In genomic region chr7:142967414-142967883, GRCm38 (mm10) we compare ENCODE assay signal across 7 mouse cellular contexts. TPM values are rescaled to one million over a fixed set of nuclear protein-coding genes. Genes with fewer than 3 reads are reported as not detected.
DNase-seq lines count a peak whose midpoint lies in the region; ATAC-seq and TF ChIP-seq lines count a peak whose summit lies in the region.

No protein-coding gene starts in this region.

- peak; percentile 53 for DNase-seq in CH12.LX (ENCODE audit: extremely low read depth)
- peak; percentile 46 for DNase-seq in Muller cell, postnatal 12 days (ENCODE audit: inconsistent ontology term)
- no peak for DNase-seq in layer of hippocampus, adult 11-12 months (ENCODE audit: low spot score)

- peak overlapping the region in 2 of 3 experiments; percentile 22 to 48 for H3K4me3 ChIP-seq in CH12.LX (replicated peaks in 1 of 3; ENCODE audit: low read depth in 2 of 3, low read length in 2 of 3, poor library complexity in 1 of 3)
- H3K4me3 ChIP-seq in embryonic facial prominence, embryonic 15.5 days (replicated peaks) = peak overlapping the region; percentile 50
- peak overlapping the region; percentile 50 for H3K4me3 ChIP-seq in hindbrain, embryonic 13.5 days
- H3K4me3 ChIP-seq in liver, embryonic 15.5 days (replicated peaks) = peak overlapping the region; percentile 46
- H3K4me3 ChIP-seq in neural tube, embryonic 15.5 days (replicated peaks) = peak overlapping the region; percentile 52

- H3K9me3 ChIP-seq in CH12.LX (replicated peaks; ENCODE audit: low read length) = peaks cover 16% of the 10 kb centered on the region
- no peaks in the 10 kb centered on the region for H3K9me3 ChIP-seq in embryonic facial prominence, embryonic 15.5 days (replicated peaks)
- H3K9me3 ChIP-seq in hindbrain, embryonic 13.5 days = no peaks in the 10 kb centered on the region
- H3K9me3 ChIP-seq in liver, embryonic 15.5 days (replicated peaks) = no peaks in the 10 kb centered on the region
- no peaks in the 10 kb centered on the region for H3K9me3 ChIP-seq in neural tube, embryonic 15.5 days (replicated peaks)

- TF ChIP-seq CTCF in CH12.LX (conservative IDR thresholded peaks at IDR 0.05 in 1 of 2, IDR thresholded peaks at IDR 0.05 in 1 of 2; ENCODE audit: low read depth in 2 of 2, low read length in 2 of 2) = no peak

- H3K27ac ChIP-seq in CH12.LX (ENCODE audit: insufficient read depth, low read depth) = no peak overlapping the region
- peak overlapping the region; percentile 48 for H3K27ac ChIP-seq in embryonic facial prominence, embryonic 15.5 days (replicated peaks)
- no peak overlapping the region for H3K27ac ChIP-seq in hindbrain, embryonic 13.5 days
- peak overlapping the region; percentile 61 for H3K27ac ChIP-seq in liver, embryonic 15.5 days (replicated peaks)
- no peak overlapping the region; the same call in 1 of the 2 replicates for H3K27ac ChIP-seq in neural tube, embryonic 15.5 days (replicated peaks)

- peak overlapping the region; percentile 68 for H3K4me2 ChIP-seq in CH12.LX (ENCODE audit: insufficient read depth, low read depth, poor library complexity, severe bottlenecking)
- H3K4me2 ChIP-seq in embryonic facial prominence, embryonic 15.5 days (replicated peaks) = peak overlapping the region; percentile 97
- H3K4me2 ChIP-seq in hindbrain, embryonic 13.5 days = peak overlapping the region; percentile 96
- peak overlapping the region; percentile 72 for H3K4me2 ChIP-seq in liver, embryonic 15.5 days
- H3K4me2 ChIP-seq in neural tube, embryonic 15.5 days = peak overlapping the region; percentile 99

- TF ChIP-seq POLR2A in CH12.LX (IDR thresholded peaks at IDR 0.05; ENCODE audit: low read depth, low read length) = no peak

- H3K9ac ChIP-seq in CH12.LX (ENCODE audit: insufficient read depth, low read depth) = no peak overlapping the region
- H3K9ac ChIP-seq in embryonic facial prominence, embryonic 15.5 days = no peak overlapping the region
- peak overlapping the region; percentile 66 for H3K9ac ChIP-seq in hindbrain, embryonic 13.5 days
- H3K9ac ChIP-seq in liver, embryonic 15.5 days = no peak overlapping the region
- peak overlapping the region; percentile 48 for H3K9ac ChIP-seq in neural tube, embryonic 15.5 days (replicated peaks)

- no peak for TF ChIP-seq RAD21 in CH12.LX (IDR thresholded peaks at IDR 0.05; ENCODE audit: low read depth, low read length)

- in situ Hi-C loops in CH12.LX (cut with MboI; ENCODE audit: low pct_ligation_motif_present, low pct_unique_long_range_greater_than_20kb, low sequenced_read_pairs) = no loop called here

- H3K4me1 ChIP-seq in CH12.LX (ENCODE audit: control insufficient read depth in 1 of 2, insufficient read depth in 2 of 2) = peaks cover 11 to 12% of the 10 kb centered on the region in 2 experiments; a peak in 3 of 4 replicates
- peaks cover 25% of the 10 kb centered on the region for H3K4me1 ChIP-seq in embryonic facial prominence, embryonic 15.5 days
- peaks cover 26% of the 10 kb centered on the region for H3K4me1 ChIP-seq in hindbrain, embryonic 13.5 days (replicated peaks)
- peaks cover 24% of the 10 kb centered on the region for H3K4me1 ChIP-seq in liver, embryonic 15.5 days (replicated peaks)
- H3K4me1 ChIP-seq in neural tube, embryonic 15.5 days = peaks cover 26% of the 10 kb centered on the region

- no peaks in the 10 kb centered on the region for H3K79me2 ChIP-seq in CH12.LX (replicated peaks; ENCODE audit: control insufficient read depth, extremely low read depth, insufficient read depth, poor library complexity, severe bottlenecking)

- dilution Hi-C loops in CH12.LX (cut with MboI; ENCODE audit: extremely low pct_ligation_motif_present, extremely low pct_unique_long_range_greater_than_20kb, low sequenced_read_pairs) = no loop called here

- ATAC-seq in embryonic facial prominence, embryonic 15.5 days (ENCODE audit: insufficient number of reproducible peaks, low FRiP score, low TSS enrichment, low read depth) = no peak
- ATAC-seq in hindbrain, embryonic 13.5 days (ENCODE audit: low FRiP score) = peak; percentile 69
- ATAC-seq in liver, embryonic 15.5 days (ENCODE audit: insufficient read depth) = peak; percentile 72
- peak; percentile 23; the same call in 1 of the 2 replicates for ATAC-seq in neural tube, embryonic 15.5 days (ENCODE audit: low FRiP score)

- no peak; the same call in 1 of the 2 replicates for TF ChIP-seq EP300 in CH12.LX (IDR thresholded peaks at IDR 0.05; ENCODE audit: low read length)

- WGBS in embryonic facial prominence, embryonic 15.5 days = 0% methylated on average over 36 of the region's 36 CpGs
- WGBS in hindbrain, embryonic 13.5 days = 0% methylated on average over 35 of the region's 36 CpGs
- under 1% methylated on average over 36 of the region's 36 CpGs for WGBS in liver, embryonic 15.5 days (ENCODE audit: insufficient replicate concordance)
- under 1% methylated on average over 36 of the region's 36 CpGs for WGBS in neural tube, embryonic 15.5 days

- no peaks in the 10 kb centered on the region for H3K36me3 ChIP-seq in CH12.LX (replicated peaks in 1 of 2; ENCODE audit: control insufficient read depth in 1 of 2, insufficient read depth in 1 of 2, low read length in 1 of 2)
- H3K36me3 ChIP-seq in embryonic facial prominence, embryonic 15.5 days = no peaks in the 10 kb centered on the region
- no peaks in the 10 kb centered on the region for H3K36me3 ChIP-seq in hindbrain, embryonic 13.5 days
- H3K36me3 ChIP-seq in liver, embryonic 15.5 days (replicated peaks) = no peaks in the 10 kb centered on the region
- no peaks in the 10 kb centered on the region for H3K36me3 ChIP-seq in neural tube, embryonic 15.5 days

- peaks cover 93% of the 10 kb centered on the region for H3K27me3 ChIP-seq in CH12.LX (replicated peaks)
- peaks cover 88% of the 10 kb centered on the region for H3K27me3 ChIP-seq in embryonic facial prominence, embryonic 15.5 days
- H3K27me3 ChIP-seq in hindbrain, embryonic 13.5 days = peaks cover 90% of the 10 kb centered on the region
- H3K27me3 ChIP-seq in liver, embryonic 15.5 days = peaks cover 92% of the 10 kb centered on the region
- peaks cover 84% of the 10 kb centered on the region for H3K27me3 ChIP-seq in neural tube, embryonic 15.5 days (replicated peaks)

TF ChIP-seq in CH12.LX, 34 proteins besides CTCF, POLR2A, EP300 and RAD21:
- TF ChIP-seq MXI1 (IDR thresholded peaks at IDR 0.05; ENCODE audit: low read depth, low read length) = peak; percentile 58; the same call in 1 of the 2 replicates
- TF ChIP-seq SIN3A (IDR thresholded peaks at IDR 0.05; ENCODE audit: low read length) = 0 out of 2 replicates have a peak, but pooled peaks have one; percentile 38
- TF ChIP-seq CHD2 (IDR thresholded peaks at IDR 0.05; ENCODE audit: low read length) = peak; percentile 53
- no peak for TF ChIP-seq SMC3 (IDR thresholded peaks at IDR 0.05; ENCODE audit: low read depth, low read length)
- TF ChIP-seq NRF1 (IDR thresholded peaks at IDR 0.05; ENCODE audit: low read depth, low read length) = peak; percentile 33; the same call in 1 of the 2 replicates
- TF ChIP-seq BHLHE40 (IDR thresholded peaks at IDR 0.05; ENCODE audit: low read depth, low read length) = peak; percentile 81

RNA-seq across cellular contexts. Expression of gene Ascl2, which starts 1.6 kb away (rescaled TPM):
- not detected in 2 replicates for total RNA-seq in CH12.LX (2012; rRNA removed)
- not detected in 2 replicates for total RNA-seq in CH12.LX (2014; rRNA removed)
- not detected in 2 replicates for polyA plus RNA-seq in CH12.LX (2012; ENCODE audit: insufficient read length, low read depth)
- 2.0 and 2.1 TPM in 2 replicates for polyA plus RNA-seq in embryonic facial prominence, embryonic 15.5 days (2015; fragmentation: Nextera tagmentation; extraction: Ambion mirVana)
- polyA plus RNA-seq in hindbrain, embryonic 13.5 days (2015; fragmentation: Nextera tagmentation; extraction: Ambion mirVana) = 0.44 and 0.48 TPM in 2 replicates
- polyA plus RNA-seq in liver, embryonic 15.5 days (2015; fragmentation: Nextera tagmentation; extraction: Ambion mirVana) = 0.25 and 0.44 TPM in 2 replicates
- polyA plus RNA-seq in neural tube, embryonic 15.5 days (2015; fragmentation: Nextera tagmentation; extraction: Ambion mirVana) = 0.58 and 1.5 TPM in 2 replicates

RNA-seq across cellular contexts. Expression of gene Th, which starts 36.5 kb away (rescaled TPM):
- total RNA-seq in CH12.LX (2012; rRNA removed) (not detected in 2 replicates), CH12.LX (2014; rRNA removed) (not detected in 2 replicates)
- polyA plus RNA-seq in CH12.LX (2012; ENCODE audit: insufficient read length, low read depth) = not detected in 2 replicates
- polyA plus RNA-seq in embryonic facial prominence, embryonic 15.5 days (2015; fragmentation: Nextera tagmentation; extraction: Ambion mirVana) = 0.57 and 1.1 TPM in 2 replicates
- 17.6 and 17.8 TPM in 2 replicates for polyA plus RNA-seq in hindbrain, embryonic 13.5 days (2015; fragmentation: Nextera tagmentation; extraction: Ambion mirVana)
- 0.09 and 0.16 TPM in 2 replicates for polyA plus RNA-seq in liver, embryonic 15.5 days (2015; fragmentation: Nextera tagmentation; extraction: Ambion mirVana)
- polyA plus RNA-seq in neural tube, embryonic 15.5 days (2015; fragmentation: Nextera tagmentation; extraction: Ambion mirVana) = 8.6 and 10.4 TPM in 2 replicates

RNA-seq across cellular contexts. Expression of gene Tspan32, which starts 37.4 kb away (rescaled TPM):
- total RNA-seq in CH12.LX (2012; rRNA removed) (27.2 and 28.2 TPM in 2 replicates), CH12.LX (2014; rRNA removed) (34.5 and 40.5 TPM in 2 replicates)
- 28.6 and 29.9 TPM in 2 replicates for polyA plus RNA-seq in CH12.LX (2012; ENCODE audit: insufficient read length, low read depth)
- 4.5 and 4.9 TPM in 2 replicates for polyA plus RNA-seq in embryonic facial prominence, embryonic 15.5 days (2015; fragmentation: Nextera tagmentation; extraction: Ambion mirVana)
- 0.65 and 1.2 TPM in 2 replicates for polyA plus RNA-seq in hindbrain, embryonic 13.5 days (2015; fragmentation: Nextera tagmentation; extraction: Ambion mirVana)
- 80.3 and 82.2 TPM in 2 replicates for polyA plus RNA-seq in liver, embryonic 15.5 days (2015; fragmentation: Nextera tagmentation; extraction: Ambion mirVana)
- 0.51 and 1.4 TPM in 2 replicates for polyA plus RNA-seq in neural tube, embryonic 15.5 days (2015; fragmentation: Nextera tagmentation; extraction: Ambion mirVana)

Comparison
In these comparisons a context has a peak if more than half of its experiments do, and no peak if none do; other contexts are left out.
1. H3K27ac ChIP-seq: peak in embryonic facial prominence, embryonic 15.5 days (single experiment) and liver, embryonic 15.5 days (single experiment); none in CH12.LX (single experiment), hindbrain, embryonic 13.5 days (single experiment) and neural tube, embryonic 15.5 days (single experiment).
2. H3K9ac ChIP-seq: peak in hindbrain, embryonic 13.5 days (single experiment) and neural tube, embryonic 15.5 days (single experiment); none in CH12.LX (single experiment), embryonic facial prominence, embryonic 15.5 days (single experiment) and liver, embryonic 15.5 days (single experiment).
3. Peak in every context shown above with its lines, with median percentiles within 50 percentile points of each other: H3K4me2 ChIP-seq and H3K4me3 ChIP-seq.